Mouse (Mus musculus) cortical plate, adult 2 months (tissue): ENCODE results near the gene Jph2.

ENCODE experiments used
- CTCF ChIP-seq: fragments of 200-500 bp; IDR thresholded peaks from 2 replicates; pipeline ENCODE4 v1.5.1; 2011; ENCODE audit warnings: mild to moderate bottlenecking, control low read depth, low read length; ENCODE audit not compliant: insufficient read depth; ENCODE audit errors: extremely low read depth
- POLR2A ChIP-seq: fragments of 200-500 bp; IDR thresholded peaks from 2 replicates; pipeline ENCODE4 v1.6.1; 2011; ENCODE audit warnings: mild to moderate bottlenecking, low read length, control low read depth; ENCODE audit not compliant: insufficient read depth; ENCODE audit errors: extremely low read depth

DNA sequence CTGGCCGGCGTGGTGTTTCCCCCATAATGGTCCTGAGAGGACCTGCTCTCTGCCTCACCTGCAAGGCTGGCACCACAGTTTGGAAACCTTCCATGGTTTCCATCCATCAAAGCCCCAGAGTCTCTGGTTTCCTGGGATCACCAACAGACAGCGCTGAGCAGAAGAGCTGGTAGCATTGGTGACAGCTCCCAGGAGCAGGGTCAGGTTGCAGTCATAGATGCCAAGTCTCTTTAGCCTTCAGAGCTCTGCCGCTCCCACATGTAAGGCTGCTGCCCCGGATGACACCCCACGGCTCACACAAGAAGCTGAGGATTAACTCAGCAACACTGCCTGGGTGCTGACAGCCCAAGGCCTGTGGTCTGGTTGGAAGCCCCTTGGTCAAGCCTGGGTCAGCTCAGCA is 12.7 kb downstream of the Jph2 start:
- TF ChIP-seq CTCF (no peak), POLR2A (no peak)
